Mouse (Mus musculus): ENCODE data around the gene Srrm4.

GRCm38 (mm10) chr5:116495466-116495865 is 96.2 kb downstream of the Srrm4 start:
- TF ChIP-seq EP300 (IDR thresholded peaks at IDR 0.05; ENCODE audit: low read depth): no peak
- TF ChIP-seq CTCF (IDR thresholded peaks at IDR 0.05; ENCODE audit: low read depth): no peak

Data from heart, postnatal 0 days (tissue).